Mouse (Mus musculus): ENCODE measurements around the gene Ndufs2. TPM values are rescaled to one million over a fixed set of nuclear protein-coding genes. Genes with fewer than 3 reads are reported as not detected.
A peak's percentile ranks its signal among the peaks of the same experiment; 100 is the strongest.

The Ndufs2 gene
- polyA plus RNA-seq, 1 experiment from 2014 or later: 215 TPM

DNA sequence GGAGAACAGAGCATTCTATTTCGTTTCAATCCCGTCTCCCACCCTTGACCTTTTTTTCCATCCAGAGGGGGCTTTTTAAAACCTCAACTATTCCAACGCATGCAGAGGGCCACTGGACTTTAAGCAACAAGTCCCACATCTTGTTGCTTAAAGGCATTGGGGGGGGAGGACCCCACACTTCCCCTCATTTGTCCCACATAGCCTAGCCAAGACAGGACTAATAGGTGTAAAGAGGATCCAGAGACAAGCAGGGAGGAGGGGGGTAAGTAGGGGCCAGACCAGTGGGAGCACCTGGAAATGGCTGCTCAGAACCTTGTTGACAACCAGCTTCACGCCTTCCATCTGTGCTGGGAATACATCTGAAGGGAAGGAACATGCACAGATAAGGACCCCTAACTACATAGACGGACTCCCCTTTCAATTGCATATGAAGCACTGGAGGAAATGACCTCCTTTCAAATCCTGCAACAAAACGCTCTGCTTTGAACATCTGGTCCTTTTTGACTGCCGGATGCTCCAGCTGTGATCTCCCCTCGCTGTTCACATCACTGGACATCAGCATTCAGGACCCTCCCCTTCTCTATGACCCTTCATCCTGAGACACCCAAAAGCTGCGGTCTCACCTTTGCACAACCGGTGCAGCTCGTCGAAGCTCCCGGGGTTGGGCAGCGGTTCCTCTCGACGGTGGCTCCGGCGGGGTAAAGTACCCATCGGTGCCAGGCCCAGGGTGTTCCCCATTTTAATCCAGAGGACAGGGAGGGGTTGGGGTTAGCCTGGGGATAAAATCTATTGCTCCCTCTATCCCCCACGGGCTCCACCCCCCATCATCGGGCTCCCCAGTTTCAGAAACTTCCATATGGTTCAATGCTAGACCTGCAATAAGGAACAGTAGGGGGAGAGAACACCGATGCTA, 29.7 kb downstream of the Ndufs2 start:
- H3K9me3 ChIP-seq: no peaks in the 10 kb centered on the region
- peak overlapping the region; percentile 66 for H3K4me3 ChIP-seq
- H3K27ac ChIP-seq (replicated peaks): peak overlapping the region; percentile 47; the same call in 1 of the 2 replicates
- peak overlapping the region; percentile 79 for H3K4me2 ChIP-seq (replicated peaks)
- peaks cover 19% of the 10 kb centered on the region; the same call in 1 of the 2 replicates for H3K36me3 ChIP-seq
- H3K9ac ChIP-seq (replicated peaks): peak overlapping the region; percentile 58
- no peaks in the 10 kb centered on the region for H3K27me3 ChIP-seq
- 6% methylated on average over 22 of the region's 22 CpGs for WGBS
- no peak for ATAC-seq (replicated peaks)
- H3K4me1 ChIP-seq: peaks cover 18% of the 10 kb centered on the region

DNA sequence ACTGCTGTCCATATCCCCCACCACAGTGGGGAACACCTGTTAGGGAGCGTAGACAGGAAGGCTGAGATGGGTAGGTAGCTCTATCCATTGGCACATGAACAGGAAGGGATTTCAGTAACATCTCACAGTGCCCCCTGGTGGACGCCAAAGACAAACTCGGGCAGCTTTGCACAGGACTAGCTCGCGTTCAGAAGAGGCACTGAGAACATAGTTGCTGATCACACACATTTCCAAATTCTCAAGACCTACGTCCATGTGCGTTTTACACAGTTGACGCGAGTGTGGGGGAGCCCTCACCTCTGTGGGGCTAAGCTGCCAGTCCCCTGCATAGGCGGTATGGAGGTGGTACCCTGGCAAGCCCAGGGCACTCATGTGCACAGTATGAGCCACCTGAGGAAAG, 30.3 kb downstream of the Ndufs2 start:
- Histone ChIP-seq H3K27ac (replicated peaks) (no peak overlapping the region), H3K9ac (replicated peaks) (no peak overlapping the region), H3K36me3 (peaks cover 19% of the 10 kb centered on the region; the same call in 1 of the 2 replicates), H3K4me2 (replicated peaks) (peak overlapping the region; percentile 79), H3K27me3 (no peaks in the 10 kb centered on the region), H3K9me3 (no peaks in the 10 kb centered on the region), H3K4me3 (peak overlapping the region; percentile 66), H3K4me1 (peaks cover 18% of the 10 kb centered on the region)
- ATAC-seq (replicated peaks): peak; percentile 12
- WGBS: 7% methylated on average over 10 of the region's 10 CpGs

DNA sequence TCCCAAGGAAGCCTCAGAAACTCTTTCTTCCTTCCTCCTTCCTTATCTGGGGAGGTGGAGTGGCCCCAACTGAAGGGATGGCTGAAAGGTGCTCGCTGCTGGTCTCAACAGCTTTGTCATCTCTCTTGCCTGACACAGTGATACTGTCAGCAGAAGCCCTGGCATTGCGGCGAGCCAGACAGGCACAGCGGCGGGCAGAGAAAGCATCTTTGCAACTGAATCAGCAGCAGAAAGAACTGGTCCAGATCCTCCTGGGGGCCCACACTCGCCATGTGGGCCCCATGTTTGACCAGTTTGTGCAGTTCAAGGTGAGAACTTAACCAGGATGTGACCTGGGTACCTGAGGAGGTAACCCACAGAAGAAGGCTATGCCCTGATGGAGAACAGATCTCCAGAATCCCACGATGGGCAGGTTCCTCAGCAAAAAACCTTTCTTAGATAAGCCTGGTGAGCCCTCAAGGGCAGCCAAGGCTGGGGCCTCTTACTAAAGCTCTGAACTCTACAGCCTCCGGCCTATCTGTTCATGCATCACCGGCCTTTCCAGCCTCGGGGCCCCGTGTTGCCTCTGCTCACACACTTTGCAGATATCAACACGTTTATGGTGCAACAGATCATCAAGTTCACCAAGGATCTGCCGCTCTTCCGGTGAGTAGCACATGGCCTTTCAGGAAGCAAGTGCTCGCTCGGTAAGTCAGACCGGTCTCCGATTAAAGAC, 34.8 kb downstream of the Ndufs2 start:
- Histone ChIP-seq H3K4me3 (no peak overlapping the region), H3K9ac (replicated peaks) (no peak overlapping the region), H3K27ac (replicated peaks) (no peak overlapping the region), H3K4me1 (peaks cover 6% of the 10 kb centered on the region), H3K36me3 (peaks cover 19% of the 10 kb centered on the region; the same call in 1 of the 2 replicates), H3K9me3 (no peaks in the 10 kb centered on the region), H3K27me3 (no peaks in the 10 kb centered on the region), H3K4me2 (replicated peaks) (no peak overlapping the region)
- no peak for ATAC-seq (replicated peaks)
- 90% methylated on average over 18 of the region's 18 CpGs for WGBS

DNA sequence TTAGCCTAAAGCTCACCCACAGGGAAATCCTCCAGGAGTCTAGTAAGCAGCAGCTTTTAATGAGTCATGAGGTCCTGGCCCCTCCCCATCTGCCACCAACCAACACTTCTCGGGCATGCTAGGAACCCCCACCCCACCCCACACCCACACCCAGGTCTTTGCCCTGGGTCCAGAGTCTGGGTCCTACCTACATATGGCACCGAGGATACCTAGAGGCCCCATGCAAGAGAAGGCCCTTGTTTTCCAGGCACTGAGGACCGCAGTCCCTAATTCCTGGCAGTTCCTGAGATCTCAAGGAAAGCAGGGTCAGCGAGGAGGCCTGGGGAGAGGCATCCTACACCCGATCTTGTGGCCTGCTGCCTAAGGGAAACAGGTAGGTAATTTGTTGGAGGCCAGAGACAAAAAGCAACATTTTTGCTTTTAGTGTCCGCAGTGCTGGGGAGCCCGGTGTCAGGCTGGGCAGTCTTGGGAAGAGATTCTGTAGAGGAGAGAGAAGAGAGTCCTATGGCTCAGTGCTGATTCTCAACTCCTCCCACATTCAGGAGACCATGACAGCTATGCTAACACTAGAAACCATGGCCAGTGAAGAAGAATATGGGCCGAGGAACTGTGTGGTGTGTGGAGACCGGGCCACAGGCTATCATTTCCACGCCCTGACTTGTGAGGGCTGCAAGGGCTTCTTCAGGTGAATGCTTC, 37.2 kb downstream of the Ndufs2 start, which contains the start of gene Nr1i3:
TSS of gene Nr1i3 (plus strand) at position 170 of the 696 bp plus-strand sequence.
- no peak for ATAC-seq (replicated peaks)
- H3K27ac ChIP-seq (replicated peaks): no peak within 1 kb of the TSS
- H3K27me3 ChIP-seq: no peaks in the 10 kb centered on the region
- no peak within 1 kb of the TSS for H3K4me2 ChIP-seq (replicated peaks)
- H3K36me3 ChIP-seq: peaks cover 6% of the 10 kb centered on the region; the same call in 1 of the 2 replicates
- no peaks in the 10 kb centered on the region for H3K4me1 ChIP-seq
- no peaks in the 10 kb centered on the region for H3K9me3 ChIP-seq
- 67% methylated on average over 10 of the region's 10 CpGs for WGBS
- no peak within 1 kb of the TSS for H3K9ac ChIP-seq (replicated peaks)
- H3K4me3 ChIP-seq: no peak within 1 kb of the TSS

DNA sequence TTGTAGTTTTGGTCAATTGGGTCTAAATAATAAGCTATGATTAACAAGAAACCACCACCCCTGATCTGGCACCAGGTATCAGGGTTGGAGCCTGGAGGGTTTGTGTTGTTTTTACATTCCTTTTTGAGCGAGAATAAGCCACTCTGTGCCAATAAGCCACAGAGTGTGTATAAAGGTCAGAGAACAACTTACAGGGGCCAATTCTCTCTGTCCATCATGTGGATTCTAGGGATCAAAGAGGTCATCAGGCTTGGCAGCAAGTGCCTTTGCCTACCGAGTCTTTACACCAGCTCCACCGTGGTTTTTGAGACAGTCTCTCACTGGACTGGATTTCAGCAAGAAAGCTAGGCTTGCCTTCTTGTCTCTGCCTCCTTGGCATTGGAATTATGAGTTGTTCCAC, 38.3 kb downstream of the Ndufs2 start:
- H3K4me2 ChIP-seq (replicated peaks): no peak overlapping the region
- H3K4me3 ChIP-seq: no peak overlapping the region
- no peaks in the 10 kb centered on the region for H3K27me3 ChIP-seq
- H3K36me3 ChIP-seq: 0 out of 2 replicates have a peak, but pooled peaks cover 2% of the 10 kb centered on the region
- H3K9me3 ChIP-seq: no peaks in the 10 kb centered on the region
- 39% methylated on average over 3 of the region's 3 CpGs for WGBS
- no peak overlapping the region for H3K27ac ChIP-seq (replicated peaks)
- no peak overlapping the region for H3K9ac ChIP-seq (replicated peaks)
- H3K4me1 ChIP-seq: no peaks in the 10 kb centered on the region
- no peak for ATAC-seq (replicated peaks)

DNA sequence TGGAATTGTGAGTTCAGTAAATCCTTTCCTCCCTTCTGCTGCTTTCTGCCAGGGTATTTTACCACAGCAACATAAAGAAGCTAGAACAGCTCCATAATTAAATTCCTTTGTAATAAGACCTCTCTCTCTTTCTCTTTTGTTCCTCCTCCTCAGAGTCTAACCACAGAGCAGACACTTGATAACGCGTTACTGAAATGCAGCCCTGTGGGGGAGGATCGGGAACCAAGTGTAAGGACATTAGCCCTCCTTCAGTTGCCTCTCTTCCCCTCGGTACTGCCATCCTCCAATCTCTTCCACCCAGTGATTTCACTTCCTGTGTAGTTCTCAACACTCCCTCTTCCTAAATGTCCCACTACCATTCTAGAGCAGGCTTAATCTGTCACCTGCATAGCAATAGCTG, 41.8 kb downstream of the Ndufs2 start:
- Histone ChIP-seq H3K9ac (replicated peaks) (no peak overlapping the region), H3K27ac (replicated peaks) (no peak overlapping the region), H3K4me1 (no peaks in the 10 kb centered on the region), H3K9me3 (no peaks in the 10 kb centered on the region), H3K4me3 (no peak overlapping the region), H3K36me3 (no peaks in the 10 kb centered on the region), H3K27me3 (no peaks in the 10 kb centered on the region), H3K4me2 (replicated peaks) (no peak overlapping the region)
- WGBS: 15% methylated on average over 4 of the region's 4 CpGs
- ATAC-seq (replicated peaks): no peak

DNA sequence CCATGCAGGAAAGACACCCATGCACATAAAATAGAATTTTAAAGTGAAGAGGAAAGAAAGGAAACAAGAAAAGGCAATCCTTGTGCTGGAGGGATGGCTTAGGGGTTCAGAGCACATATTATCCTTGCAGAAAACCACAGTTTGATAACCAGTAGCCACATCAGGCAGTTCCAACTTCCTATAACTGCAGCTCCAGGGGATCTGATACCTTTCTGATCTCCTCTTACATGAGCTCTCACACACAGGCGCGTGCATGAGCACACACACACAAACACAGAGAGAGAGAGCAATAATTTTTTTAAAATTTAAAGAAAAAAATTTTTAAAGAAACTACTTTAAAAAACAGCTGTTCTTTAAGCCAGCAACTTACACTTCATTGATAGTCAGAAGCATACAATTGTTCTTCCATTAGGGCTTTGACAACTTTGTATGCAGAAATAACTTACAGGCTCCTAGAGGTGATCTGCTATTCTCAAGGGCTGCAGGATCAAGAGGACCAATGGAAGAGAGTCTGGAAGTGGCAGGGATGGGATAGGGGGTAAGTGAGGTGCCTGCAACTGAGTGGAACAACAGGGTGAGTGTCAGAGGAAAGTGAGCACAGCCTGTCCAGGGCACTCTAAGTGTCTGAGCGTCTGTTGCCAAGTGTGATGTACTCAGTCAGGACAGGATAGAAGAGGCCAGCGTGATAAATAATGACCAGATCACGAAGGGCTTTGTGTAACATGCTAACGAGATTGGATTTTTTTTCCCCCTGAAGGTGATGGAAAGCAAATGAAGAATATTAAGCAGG, 45.3 kb downstream of the Ndufs2 start:
- H3K4me2 ChIP-seq (replicated peaks): no peak overlapping the region
- 51% methylated on average over 6 of the region's 6 CpGs for WGBS
- ATAC-seq (replicated peaks): no peak

DNA sequence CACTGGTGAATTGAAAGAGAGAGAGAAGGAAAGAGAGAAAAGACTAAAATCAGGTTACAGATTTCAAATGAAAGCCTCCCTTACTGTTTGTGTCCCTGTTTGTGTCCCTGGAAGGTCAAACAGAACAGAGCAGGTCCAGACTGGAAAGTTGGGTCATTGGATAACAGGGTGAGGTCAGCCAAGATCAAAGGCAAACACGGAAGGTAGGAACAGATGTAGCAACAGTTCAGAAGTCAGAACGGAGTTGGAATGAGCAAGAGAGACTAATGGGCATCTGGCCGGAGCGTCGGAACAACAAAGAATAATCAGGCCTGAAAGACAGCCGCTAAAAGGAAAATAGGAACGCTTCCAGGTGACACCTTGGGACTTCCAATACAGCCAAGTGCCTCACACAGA, 46.9 kb downstream of the Ndufs2 start:
- no peak overlapping the region for H3K4me3 ChIP-seq
- WGBS: 80% methylated on average over 7 of the region's 7 CpGs
- H3K36me3 ChIP-seq: no peaks in the 10 kb centered on the region
- no peak overlapping the region for H3K27ac ChIP-seq (replicated peaks)
- H3K4me1 ChIP-seq: no peaks in the 10 kb centered on the region
- no peaks in the 10 kb centered on the region for H3K9me3 ChIP-seq
- no peak overlapping the region for H3K9ac ChIP-seq (replicated peaks)
- ATAC-seq (replicated peaks): no peak
- H3K4me2 ChIP-seq (replicated peaks): no peak overlapping the region
- no peaks in the 10 kb centered on the region for H3K27me3 ChIP-seq

More for the DNA sequence above, 45.3 kb downstream of the Ndufs2 start:
- Histone ChIP-seq H3K4me3 (no peak overlapping the region), H3K9me3 (no peaks in the 10 kb centered on the region), H3K27me3 (no peaks in the 10 kb centered on the region), H3K36me3 (no peaks in the 10 kb centered on the region), H3K4me1 (no peaks in the 10 kb centered on the region), H3K27ac (replicated peaks) (no peak overlapping the region), H3K9ac (replicated peaks) (no peak overlapping the region)

DNA sequence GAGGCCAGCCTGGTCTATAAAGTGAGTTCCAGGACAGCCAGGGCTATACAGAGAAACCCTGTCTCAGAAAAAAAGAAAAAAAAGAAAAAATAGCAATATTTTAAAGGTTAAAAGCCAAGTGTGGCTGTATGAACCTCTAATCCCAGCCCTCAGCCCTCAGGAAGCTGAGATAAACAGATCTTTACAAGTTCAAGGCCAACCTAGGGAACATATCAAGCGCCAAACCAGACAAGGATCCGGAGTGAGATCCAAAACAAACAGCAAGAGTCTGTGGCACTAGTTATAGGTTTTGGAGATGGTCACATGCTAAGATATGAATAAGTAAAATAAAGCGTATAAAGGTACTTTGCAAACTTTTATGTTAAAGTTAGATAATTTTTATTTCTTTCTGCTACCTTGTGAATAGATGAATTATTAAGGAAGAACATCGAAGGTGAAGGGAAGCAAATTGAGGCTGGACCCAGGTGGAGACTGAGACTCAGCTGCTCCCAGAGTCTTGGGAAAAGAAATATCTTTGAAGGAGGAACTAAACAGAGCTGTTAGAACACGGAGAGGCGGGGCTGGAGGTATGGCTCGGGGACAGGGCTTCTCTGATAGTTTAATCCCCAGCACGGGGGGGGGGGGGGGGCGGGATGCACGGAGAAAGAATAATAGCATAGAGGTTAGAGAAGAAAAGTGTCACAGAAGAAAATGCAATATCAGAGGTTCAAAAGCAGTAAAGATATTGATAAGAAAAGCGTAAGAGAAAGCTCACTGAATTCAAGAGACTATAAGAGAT, 47.5 kb downstream of the Ndufs2 start:
- Histone ChIP-seq H3K27ac (replicated peaks) (no peak overlapping the region), H3K36me3 (no peaks in the 10 kb centered on the region), H3K4me2 (replicated peaks) (no peak overlapping the region), H3K27me3 (no peaks in the 10 kb centered on the region), H3K9me3 (no peaks in the 10 kb centered on the region), H3K4me3 (no peak overlapping the region), H3K4me1 (no peaks in the 10 kb centered on the region), H3K9ac (replicated peaks) (no peak overlapping the region)
- ATAC-seq (replicated peaks): no peak
- whole genome bisulfite sequencing: 54% methylated on average over 10 of the region's 11 CpGs

DNA sequence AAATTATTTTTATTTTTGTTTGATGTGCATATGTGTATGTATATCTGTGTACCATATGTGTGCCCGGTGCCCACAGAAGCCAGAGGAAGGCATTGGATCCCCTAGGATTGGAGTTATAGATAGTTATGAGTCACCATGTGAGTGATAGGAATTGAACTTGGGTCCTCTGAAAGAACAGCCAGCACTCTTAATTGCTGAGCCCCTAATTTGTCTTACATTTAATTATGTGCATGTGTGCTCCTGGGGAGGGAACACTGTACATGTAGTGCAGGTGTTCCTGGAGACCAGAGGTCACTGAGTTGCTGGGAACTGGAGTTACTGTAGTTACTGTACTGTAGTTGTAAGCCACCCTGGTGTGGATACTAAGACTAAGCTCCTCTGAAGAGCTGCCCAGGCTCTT, 50.4 kb downstream of the Ndufs2 start:
- Histone ChIP-seq H3K9ac (replicated peaks) (no peak overlapping the region), H3K4me3 (no peak overlapping the region), H3K27me3 (peaks cover 9% of the 10 kb centered on the region; the same call in 1 of the 2 replicates), H3K4me2 (replicated peaks) (no peak overlapping the region), H3K4me1 (peaks cover 6% of the 10 kb centered on the region), H3K36me3 (no peaks in the 10 kb centered on the region), H3K27ac (replicated peaks) (no peak overlapping the region), H3K9me3 (no peaks in the 10 kb centered on the region)
- ATAC-seq (replicated peaks): no peak
- WGBS: 98% methylated on average over 1 of the region's 1 CpGs

DNA sequence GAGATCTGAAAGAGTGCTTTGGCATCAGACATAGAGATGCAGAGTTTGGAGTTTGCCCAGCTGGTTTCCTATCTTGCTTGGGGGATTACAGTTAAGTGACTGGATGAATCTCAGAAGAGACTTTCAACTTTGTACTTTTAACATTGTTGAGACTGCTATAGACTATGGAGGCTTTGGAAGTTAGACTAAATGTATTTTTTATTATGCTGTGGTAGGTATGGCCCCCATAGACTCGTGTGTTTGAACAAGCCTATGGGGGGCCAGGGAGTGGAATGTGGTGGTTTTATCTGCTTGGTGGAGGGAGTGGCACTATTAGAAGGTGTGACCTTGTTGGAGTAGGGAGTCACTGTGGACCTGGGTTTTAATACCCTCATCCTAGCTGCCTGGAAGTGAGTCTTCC, 51.7 kb downstream of the Ndufs2 start:
- Histone ChIP-seq H3K4me3 (no peak overlapping the region), H3K9me3 (no peaks in the 10 kb centered on the region), H3K27ac (replicated peaks) (no peak overlapping the region), H3K4me2 (replicated peaks) (no peak overlapping the region), H3K27me3 (peaks cover 18% of the 10 kb centered on the region), H3K4me1 (peaks cover 12% of the 10 kb centered on the region), H3K36me3 (no peaks in the 10 kb centered on the region), H3K9ac (replicated peaks) (no peak overlapping the region)
- WGBS: 55% methylated on average over 1 of the region's 1 CpGs
- no peak for ATAC-seq (replicated peaks)
